Comparison of ENCODE assay signal across 8 mouse cellular contexts in genomic region chr10:23686969-23687368, GRCm38 (mm10).
DNase-seq lines count a peak whose midpoint lies in the region; ATAC-seq and TF ChIP-seq lines count a peak whose summit lies in the region.

No protein-coding gene starts in this region.

- WGBS in heart, embryonic 10.5 days, result 49% methylated on average over 10 of the region's 10 CpGs
- 54% methylated on average over 10 of the region's 10 CpGs for WGBS in neural tube, embryonic 15.5 days
- 40% methylated on average over 10 of the region's 10 CpGs for WGBS in hindbrain, postnatal 0 days
- 29% methylated on average over 10 of the region's 10 CpGs for WGBS in stomach, embryonic 16.5 days

- no peak for TF ChIP-seq CTCF in hindbrain, postnatal 0 days (IDR thresholded peaks at IDR 0.05; ENCODE audit: low read depth)

- H3K9me3 ChIP-seq in heart, embryonic 10.5 days, result peaks cover 6% of the 10 kb centered on the region; the same call in 1 of the 2 replicates
- no peaks in the 10 kb centered on the region for H3K9me3 ChIP-seq in neural tube, embryonic 15.5 days (replicated peaks)
- H3K9me3 ChIP-seq in hindbrain, postnatal 0 days (ENCODE audit: low read length), result no peaks in the 10 kb centered on the region
- H3K9me3 ChIP-seq in stomach, embryonic 16.5 days (replicated peaks; ENCODE audit: control insufficient read depth, low read length), result no peaks in the 10 kb centered on the region

- no peak overlapping the region for H3K4me3 ChIP-seq in heart, embryonic 10.5 days
- no peak overlapping the region for H3K4me3 ChIP-seq in neural tube, embryonic 15.5 days (replicated peaks)
- no peak overlapping the region for H3K4me3 ChIP-seq in hindbrain, postnatal 0 days (ENCODE audit: low read length)
- peak overlapping the region; percentile 20 for H3K4me3 ChIP-seq in stomach, embryonic 16.5 days (replicated peaks; ENCODE audit: low read length)

- no peak overlapping the region for H3K27ac ChIP-seq in heart, embryonic 10.5 days
- peak overlapping the region; percentile 13; the same call in 1 of the 2 replicates for H3K27ac ChIP-seq in neural tube, embryonic 15.5 days (replicated peaks)
- no peak overlapping the region for H3K27ac ChIP-seq in hindbrain, postnatal 0 days
- H3K27ac ChIP-seq in stomach, embryonic 16.5 days (ENCODE audit: low read length), result 0 out of 2 replicates have a peak overlapping the region, but pooled peaks have one; percentile 30

- no peaks in the 10 kb centered on the region for H3K4me1 ChIP-seq in heart, embryonic 10.5 days
- H3K4me1 ChIP-seq in neural tube, embryonic 15.5 days, result no peaks in the 10 kb centered on the region
- no peaks in the 10 kb centered on the region for H3K4me1 ChIP-seq in hindbrain, postnatal 0 days (ENCODE audit: insufficient read depth, low read length)
- H3K4me1 ChIP-seq in stomach, embryonic 16.5 days (ENCODE audit: control insufficient read depth, insufficient read depth, low read length), result no peaks in the 10 kb centered on the region

- peak; percentile 21 to 27 for DNase-seq in heart, adult 18-20 months
- DNase-seq in heart, embryonic 10.5 days (ENCODE audit: low spot score), result no peak
- no peak for DNase-seq in neural tube, embryonic 10.5 days (ENCODE audit: extremely low spot score, low spot score)
- DNase-seq in hindbrain, postnatal 0 days (ENCODE audit: low spot score), result peak; percentile 24
- no peak for DNase-seq in urinary bladder, postnatal 10 days (ENCODE audit: low spot score)
- no peak for DNase-seq in testis, postnatal 10 days (ENCODE audit: low spot score)

- H3K9ac ChIP-seq in neural tube, embryonic 15.5 days (replicated peaks), result no peak overlapping the region
- no peak overlapping the region for H3K9ac ChIP-seq in hindbrain, postnatal 0 days (replicated peaks; ENCODE audit: low read length)
- peak overlapping the region; percentile 56 for H3K9ac ChIP-seq in stomach, embryonic 16.5 days (ENCODE audit: low read length)

- H3K27me3 ChIP-seq in heart, embryonic 10.5 days (ENCODE audit: insufficient read depth, poor library complexity, severe bottlenecking), result no peaks in the 10 kb centered on the region
- no peaks in the 10 kb centered on the region for H3K27me3 ChIP-seq in neural tube, embryonic 15.5 days (replicated peaks)
- no peaks in the 10 kb centered on the region for H3K27me3 ChIP-seq in hindbrain, postnatal 0 days (ENCODE audit: insufficient read depth, low read length)
- H3K27me3 ChIP-seq in stomach, embryonic 16.5 days (ENCODE audit: control insufficient read depth, insufficient read depth, low read length), result no peaks in the 10 kb centered on the region

- H3K4me2 ChIP-seq in neural tube, embryonic 15.5 days, result peak overlapping the region; percentile 19
- 0 out of 2 replicates have a peak overlapping the region, but pooled peaks have one; percentile 2 for H3K4me2 ChIP-seq in hindbrain, postnatal 0 days (ENCODE audit: low read depth, low read length)
- peak overlapping the region; percentile 35 for H3K4me2 ChIP-seq in stomach, embryonic 16.5 days (ENCODE audit: low read depth, low read length)

- peak; percentile 24; the same call in 1 of the 2 replicates for ATAC-seq in neural tube, embryonic 15.5 days (ENCODE audit: low FRiP score)
- ATAC-seq in hindbrain, postnatal 0 days, result 0 out of 2 replicates have a peak, but pooled peaks have one; percentile 53
- no peak for ATAC-seq in stomach, embryonic 16.5 days (ENCODE audit: insufficient read depth, low FRiP score)

- H3K36me3 ChIP-seq in heart, embryonic 10.5 days, result no peaks in the 10 kb centered on the region
- no peaks in the 10 kb centered on the region for H3K36me3 ChIP-seq in neural tube, embryonic 15.5 days
- H3K36me3 ChIP-seq in hindbrain, postnatal 0 days (ENCODE audit: insufficient read depth, low read length), result no peaks in the 10 kb centered on the region
- H3K36me3 ChIP-seq in stomach, embryonic 16.5 days (ENCODE audit: control insufficient read depth, insufficient read depth, low read length), result no peaks in the 10 kb centered on the region

Comparison
In these comparisons a context has a peak if more than half of its experiments do, and no peak if none do; other contexts are left out.
1. DNase-seq: peak in heart, adult 18-20 months (2 of 2) and hindbrain, postnatal 0 days (single experiment); none in heart, embryonic 10.5 days (single experiment), neural tube, embryonic 10.5 days (single experiment), urinary bladder, postnatal 10 days (single experiment) and testis, postnatal 10 days (single experiment).
2. H3K27ac ChIP-seq: peak in neural tube, embryonic 15.5 days (single experiment) and stomach, embryonic 16.5 days (single experiment); none in heart, embryonic 10.5 days (single experiment) and hindbrain, postnatal 0 days (single experiment).
3. Peak in every context shown above with its lines, with median percentiles within 50 percentile points of each other: H3K4me2 ChIP-seq.